17 mouse cellular contexts compared by ENCODE assay signal in genomic region chr2:68925542-68925941, GRCm38 (mm10).
DNase-seq lines count a peak whose midpoint lies in the region; ATAC-seq and TF ChIP-seq lines count a peak whose summit lies in the region.
"Had no signal": no experiment of that assay in that cellular context is flagged by ENCODE, and none has a peak within 500 bp of the region (broad histone marks: within the 10 kb centered on the region; RNA-seq: fewer than 3 reads in every experiment).

No protein-coding gene starts in this region.

- no peaks in the 10 kb centered on the region for H3K36me3 ChIP-seq in intestine, embryonic 15.5 days
- no peaks in the 10 kb centered on the region for H3K36me3 ChIP-seq in intestine, postnatal 0 days (ENCODE audit: control insufficient read depth, insufficient read depth)
- H3K36me3 ChIP-seq: heart, embryonic 15.5 days; hindbrain, embryonic 12.5 days had no signal

- WGBS in intestine, embryonic 15.5 days, result 89% methylated on average over 6 of the region's 6 CpGs
- WGBS in intestine, postnatal 0 days, result 80% methylated on average over 6 of the region's 6 CpGs

- peak overlapping the region; percentile 48; the same call in 1 of the 2 replicates for H3K27ac ChIP-seq in intestine, embryonic 15.5 days
- H3K27ac ChIP-seq in intestine, postnatal 0 days (ENCODE audit: low read depth, low read length), result no peak overlapping the region
- H3K27ac ChIP-seq: heart, embryonic 15.5 days; hindbrain, embryonic 12.5 days had no signal

- TF ChIP-seq POLR2A in brain, embryonic 14.5 days (IDR thresholded peaks at IDR 0.05; ENCODE audit: borderline replicate concordance, extremely low read depth, insufficient read depth, insufficient read length, poor library complexity, severe bottlenecking), result no peak

- H3K4me3 ChIP-seq in intestine, embryonic 15.5 days (replicated peaks), result no peak overlapping the region
- no peak overlapping the region for H3K4me3 ChIP-seq in intestine, postnatal 0 days (ENCODE audit: low read depth, low read length)
- H3K4me3 ChIP-seq: heart, embryonic 15.5 days; hindbrain, embryonic 12.5 days had no signal

- TF ChIP-seq CTCF in intestine, postnatal 0 days (IDR thresholded peaks at IDR 0.05; ENCODE audit: low read depth), result no peak
- TF ChIP-seq CTCF in brain, embryonic 14.5 days (IDR thresholded peaks at IDR 0.05; ENCODE audit: borderline replicate concordance, extremely low read depth, insufficient read depth, insufficient read length), result no peak

- no peak for ATAC-seq in intestine, embryonic 15.5 days
- no peak for ATAC-seq in intestine, postnatal 0 days
- ATAC-seq in monocyte, adult 5-6 weeks (replicated peaks; ENCODE audit: insufficient number of reproducible peaks, low FRiP score, low TSS enrichment, poor library complexity, severe bottlenecking), result no peak
- ATAC-seq: Patski had no signal

- H3K9me3 ChIP-seq in intestine, embryonic 15.5 days, result no peaks in the 10 kb centered on the region
- H3K9me3 ChIP-seq in intestine, postnatal 0 days (ENCODE audit: control insufficient read depth), result no peaks in the 10 kb centered on the region
- H3K9me3 ChIP-seq: heart, embryonic 15.5 days; hindbrain, embryonic 12.5 days had no signal

- 0 out of 2 replicates have a peak, but pooled peaks cover 6% of the 10 kb centered on the region for H3K4me1 ChIP-seq in intestine, embryonic 15.5 days (replicated peaks)
- H3K4me1 ChIP-seq in intestine, postnatal 0 days (replicated peaks; ENCODE audit: control insufficient read depth, insufficient read depth, low read length), result no peaks in the 10 kb centered on the region; the same call in 1 of the 2 replicates

- DNase-seq in NIH3T3 (ENCODE audit: low read depth), result peak; percentile 59
- peak; percentile 39 for DNase-seq in brain, embryonic 14.5 days (ENCODE audit: low read depth)
- DNase-seq in gonadal fat pad, adult 2 months (ENCODE audit: low read depth), result peak; percentile 8
- no peak for DNase-seq in kidney, adult 9 months
- DNase-seq in cerebellum, postnatal 4 days (ENCODE audit: low spot score in 2 of 2), result no peak
- DNase-seq: cerebellum, postnatal 10 days; heart, adult 18-20 months; lung, adult 2 months; spleen, adult 18-20 months; thymus, postnatal 36 days had no signal

- H3K27me3 ChIP-seq in intestine, embryonic 15.5 days (replicated peaks), result no peaks in the 10 kb centered on the region
- no peaks in the 10 kb centered on the region for H3K27me3 ChIP-seq in intestine, postnatal 0 days (replicated peaks; ENCODE audit: control insufficient read depth, insufficient read depth, low read length)
- H3K27me3 ChIP-seq: CH12.LX; heart, embryonic 15.5 days; hindbrain, embryonic 12.5 days; Patski had no signal

- H3K9ac ChIP-seq in intestine, embryonic 15.5 days, result no peak overlapping the region
- no peak overlapping the region for H3K9ac ChIP-seq in intestine, postnatal 0 days (ENCODE audit: low read depth, low read length)
- H3K9ac ChIP-seq: heart, embryonic 15.5 days; hindbrain, embryonic 12.5 days had no signal

- H3K4me2 ChIP-seq in intestine, embryonic 15.5 days (replicated peaks), result no peak overlapping the region
- H3K4me2 ChIP-seq in intestine, postnatal 0 days (replicated peaks; ENCODE audit: low read depth), result no peak overlapping the region; the same call in 1 of the 2 replicates
- H3K4me2 ChIP-seq: heart, embryonic 15.5 days; hindbrain, embryonic 12.5 days had no signal

Comparison
In these comparisons a context has a peak if more than half of its experiments do, and no peak if none do; other contexts are left out.
1. DNase-seq: peak in NIH3T3 (single experiment), brain, embryonic 14.5 days (single experiment) and gonadal fat pad, adult 2 months (single experiment); none in kidney, adult 9 months (single experiment) and cerebellum, postnatal 4 days (0 of 2).